Mouse (Mus musculus) heart, adult 11 months (tissue): Measurements from ENCODE around the gene Ints1.

Source experiments
- DNase-seq: peaks from one replicate; pipeline ENCODE4 v3.0.0; 2022

Ints1 gene

DNA sequence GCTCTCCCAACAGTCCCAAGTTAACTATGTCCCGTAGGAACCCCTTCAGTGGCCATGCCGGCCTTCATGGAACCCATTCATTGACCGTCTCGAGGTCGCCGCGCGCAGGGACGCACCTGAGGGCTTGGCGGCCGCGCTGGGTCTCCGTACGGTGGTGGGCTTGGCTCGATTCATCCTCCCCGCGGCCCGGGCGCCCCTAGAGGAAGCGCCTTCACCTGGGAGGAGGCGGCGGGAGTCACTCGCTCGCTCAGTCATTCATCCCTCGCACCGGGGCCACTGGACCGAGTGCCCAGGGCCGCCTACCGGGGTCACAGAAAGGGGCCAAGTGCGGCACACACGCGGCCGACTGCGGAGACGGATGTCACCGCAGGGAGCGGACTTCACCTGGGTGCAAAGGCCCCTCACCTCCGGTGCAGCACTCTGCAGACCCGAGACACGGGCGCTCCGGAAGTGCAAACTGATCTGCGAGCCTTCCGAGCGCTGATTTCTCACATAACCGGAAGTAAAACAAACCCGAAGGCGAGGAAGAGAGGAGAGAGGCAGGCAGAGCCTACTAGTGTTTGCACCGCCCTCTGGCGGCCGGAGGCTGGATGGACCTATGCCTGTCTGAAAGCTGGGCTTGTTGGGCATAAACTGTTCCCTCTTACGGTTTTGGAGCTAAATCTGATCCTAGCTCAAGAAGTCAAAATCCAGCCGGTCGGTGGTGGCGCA is at the start of gene Ints1:
Gene Ints1, minus strand, starts transcription at position 459 of the 711 bp plus-strand sequence.
- peak; percentile 99 for DNase-seq

DNA sequence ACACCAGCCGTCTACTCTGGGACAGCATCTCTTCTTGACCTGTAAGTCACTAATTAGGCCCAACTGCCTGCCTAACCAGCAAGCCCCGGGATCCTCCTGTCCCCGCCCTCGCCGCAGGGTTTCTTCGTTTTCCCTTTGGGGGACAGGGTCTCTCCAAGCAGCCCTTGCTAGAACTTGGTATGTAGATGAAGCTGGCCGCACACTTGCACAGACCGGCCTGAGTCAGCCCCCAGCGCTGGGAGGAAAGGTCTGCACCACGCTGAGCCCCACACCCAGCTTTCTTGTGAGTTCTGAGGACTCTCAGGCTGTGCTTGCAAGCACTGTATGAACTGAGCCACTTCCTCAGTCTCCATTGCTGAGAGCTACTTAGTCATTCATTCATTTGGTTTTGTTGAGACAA is 49.1 kb upstream of the Ints1 start:
- no peak for DNase-seq

DNA sequence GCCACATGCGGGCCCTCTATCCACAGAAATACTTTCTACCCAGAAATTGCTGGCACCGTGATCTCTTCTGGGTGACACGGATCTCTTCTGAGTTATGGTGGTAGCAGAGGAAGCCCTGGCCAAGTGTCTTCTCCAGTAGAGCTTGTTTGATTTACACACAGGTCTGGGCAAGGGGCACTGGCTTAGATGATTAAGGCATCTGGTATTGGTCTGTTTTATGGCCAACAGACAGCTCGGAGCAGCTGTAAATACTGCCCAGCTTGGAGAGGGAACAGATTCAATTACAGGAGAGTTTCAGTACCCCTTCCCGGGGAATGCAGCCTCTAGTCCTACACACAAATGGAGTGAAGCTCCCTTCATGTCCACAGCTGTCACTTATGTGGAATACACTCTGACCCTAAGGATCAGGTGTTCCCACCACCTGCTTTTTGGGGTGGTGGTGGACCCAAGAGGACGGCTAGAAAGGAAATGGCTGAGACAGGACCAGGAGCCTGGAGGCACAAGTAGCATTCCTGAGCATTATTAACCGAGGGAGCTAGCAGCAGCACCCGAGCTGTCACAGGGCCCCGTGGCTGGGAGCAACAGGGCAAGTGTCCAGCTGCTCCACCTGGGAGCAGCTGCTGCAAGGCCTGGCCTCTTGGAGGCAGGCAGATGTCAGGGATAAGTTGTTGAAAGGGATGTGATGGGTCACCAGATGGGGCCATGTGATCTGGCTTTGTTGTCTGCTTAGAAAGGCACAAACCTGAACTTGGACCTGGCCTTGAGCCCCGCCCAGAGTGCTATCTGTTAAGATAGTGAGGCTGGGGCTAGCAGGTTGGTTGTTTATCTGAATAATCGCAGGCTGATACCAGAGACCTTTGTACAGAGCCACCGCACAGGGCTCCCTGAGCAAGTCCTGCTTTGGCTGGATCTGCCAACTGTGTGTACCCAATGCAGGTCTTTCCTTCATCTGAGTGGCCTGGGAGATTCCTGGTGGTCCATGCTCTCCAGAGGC is 46.3 kb upstream of the Ints1 start:
- DNase-seq, result no peak

DNA sequence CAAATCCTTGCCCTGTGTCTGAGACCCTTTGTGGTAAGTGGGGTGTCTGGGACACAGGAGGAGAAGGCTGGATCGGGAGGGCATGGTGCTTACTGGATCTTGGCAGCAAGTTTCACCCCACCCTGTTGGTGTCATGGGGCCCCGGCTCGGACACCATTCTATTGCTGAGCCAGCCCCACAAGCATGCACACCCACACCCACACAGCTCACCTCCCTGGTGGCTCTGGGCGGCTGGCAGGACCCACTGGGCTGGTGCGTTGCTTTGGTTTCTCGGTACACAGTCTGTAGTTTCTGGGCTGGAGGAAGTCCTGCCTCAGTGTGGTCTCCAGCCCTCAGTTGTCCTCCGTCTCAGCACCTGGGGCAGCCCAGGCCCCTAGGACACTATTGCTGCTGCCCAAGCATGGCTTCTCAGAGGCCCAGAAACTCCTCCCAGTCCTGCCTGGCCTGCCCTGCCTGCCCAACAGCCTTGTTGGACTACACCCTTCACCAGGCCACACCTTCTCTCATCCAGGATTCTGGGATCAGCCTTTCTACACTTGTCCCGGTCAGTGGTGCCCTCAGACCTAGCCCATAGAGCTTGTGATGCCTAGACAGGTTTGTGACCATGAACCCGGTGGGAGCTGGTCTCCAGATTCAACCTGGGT is 44.2 kb upstream of the Ints1 start, which contains the start of gene Tmem184a:
Gene Tmem184a, minus strand, starts transcription at position 380 of the 644 bp plus-strand sequence.
- DNase-seq, result no peak

DNA sequence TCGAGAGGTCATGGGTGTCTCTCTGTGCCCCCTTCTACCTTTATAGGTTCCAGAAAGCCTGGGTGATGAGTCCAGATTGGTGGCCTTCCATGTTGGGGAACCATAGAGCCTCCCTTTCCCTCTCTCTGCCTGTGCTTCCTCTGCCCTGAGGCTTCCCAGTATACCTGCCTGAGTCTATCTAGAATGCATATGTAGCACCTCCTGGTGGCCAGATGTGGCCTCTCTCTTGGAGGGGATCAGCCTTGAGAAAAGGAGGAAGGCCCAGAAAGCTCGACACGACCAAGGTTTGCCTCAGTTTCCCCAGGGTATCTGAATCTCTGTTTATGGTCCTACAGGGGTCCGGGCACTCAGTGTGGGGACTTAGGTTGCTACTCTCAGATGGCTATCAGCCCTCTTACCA is 43.3 kb upstream of the Ints1 start:
- peak; percentile 92 for DNase-seq

DNA sequence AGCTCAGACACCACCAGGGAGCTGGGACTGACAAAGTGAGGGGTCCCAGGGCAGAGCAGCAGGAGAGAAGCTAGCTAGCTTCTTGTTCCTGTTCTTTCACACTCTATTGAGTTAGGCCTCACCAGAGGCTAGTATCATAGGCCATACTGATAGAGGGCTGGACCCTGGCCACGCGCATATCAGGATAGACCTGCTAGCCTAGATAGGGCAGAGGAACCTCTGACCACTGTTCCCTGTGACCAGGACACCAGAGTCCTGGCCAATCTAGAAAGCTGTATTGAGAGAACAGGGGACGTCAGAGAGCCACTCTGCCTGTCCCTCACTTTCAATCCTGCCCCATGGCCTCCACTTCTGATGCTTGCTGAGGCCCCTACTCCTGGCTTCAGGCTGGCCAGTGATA is 42.6 kb upstream of the Ints1 start:
- DNase-seq, result no peak

DNA sequence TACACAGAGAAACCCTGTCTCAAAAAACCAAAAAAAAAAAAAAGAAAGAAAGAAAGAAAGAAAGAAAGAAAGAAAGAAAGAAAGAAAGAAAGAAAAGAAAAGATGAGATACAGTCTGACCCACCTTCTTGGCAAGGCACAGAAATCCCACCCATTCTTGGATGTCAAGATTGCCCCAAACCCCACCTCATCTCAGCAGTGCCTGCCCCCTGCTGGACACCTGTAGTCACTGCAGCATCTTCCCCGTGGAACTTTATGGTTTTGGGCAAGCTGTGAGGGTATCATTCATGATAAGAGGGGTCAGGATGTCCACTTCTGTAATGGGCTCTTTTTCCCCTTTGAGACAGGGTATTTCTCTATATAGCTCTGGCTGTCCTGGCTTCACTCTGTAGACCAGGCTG is 41.8 kb upstream of the Ints1 start:
- DNase-seq, result no peak

DNA sequence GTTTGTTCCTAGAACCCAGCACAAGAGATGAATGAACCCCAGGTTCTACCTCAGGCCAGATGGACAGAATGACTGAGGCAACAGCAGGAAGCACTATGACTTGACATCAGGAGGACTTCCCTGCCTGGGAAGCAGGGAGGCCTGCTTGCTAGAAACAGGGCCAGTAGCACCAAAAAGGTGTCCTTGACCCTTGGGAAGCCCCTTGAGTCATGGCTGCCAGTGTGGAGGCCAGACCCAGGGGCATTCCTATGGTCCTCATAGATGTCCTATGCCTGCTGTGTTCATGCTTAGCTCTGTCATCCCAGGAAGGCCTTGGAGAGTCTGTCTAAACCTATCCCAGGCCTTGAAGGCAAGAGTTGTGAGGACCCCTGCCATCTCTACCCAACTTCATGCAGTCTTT is 41.0 kb upstream of the Ints1 start:
- DNase-seq, result no peak

DNA sequence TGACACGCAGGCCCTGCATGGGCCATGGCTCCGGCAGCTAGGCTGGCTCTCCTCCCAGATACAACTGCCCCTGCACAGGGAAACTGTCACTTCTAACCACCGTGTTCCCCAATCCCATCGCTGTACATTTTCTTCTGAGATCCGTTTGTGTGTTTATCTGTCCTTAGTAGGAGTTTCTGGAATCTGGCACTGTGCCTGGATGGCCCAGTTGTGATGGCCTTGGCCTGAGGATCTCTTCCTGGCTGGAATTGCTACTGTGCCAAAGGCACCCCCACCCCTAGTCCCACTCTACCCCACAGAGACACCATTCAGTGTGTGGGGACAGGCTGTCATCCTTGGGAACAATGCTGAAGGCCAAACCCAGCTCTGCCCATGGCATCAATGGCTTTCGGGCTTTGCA is 40.5 kb upstream of the Ints1 start:
- peak; percentile 82 for DNase-seq

DNA sequence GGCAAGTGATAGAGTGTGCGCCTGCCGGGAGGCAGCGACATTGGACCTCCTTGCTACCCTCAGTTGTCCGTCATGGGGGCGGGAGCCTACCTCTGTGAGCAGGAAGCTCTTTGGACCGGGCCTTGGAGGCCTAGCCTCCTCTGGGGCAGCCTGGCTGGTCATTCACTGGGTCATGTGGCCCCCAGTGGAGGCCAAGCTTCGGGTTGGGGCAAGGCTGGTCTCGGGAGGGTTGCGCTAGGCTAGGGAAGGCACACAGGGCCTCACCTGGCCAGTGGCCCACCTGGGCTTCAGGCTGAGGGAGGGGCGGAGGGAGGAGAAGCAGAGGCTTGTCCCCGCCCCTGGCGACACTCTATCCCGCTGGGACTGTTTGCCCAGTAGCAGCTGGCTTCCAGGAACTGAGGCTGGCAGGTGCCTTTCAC is 38.5 kb upstream of the Ints1 start:
- peak; percentile 87 for DNase-seq

DNA sequence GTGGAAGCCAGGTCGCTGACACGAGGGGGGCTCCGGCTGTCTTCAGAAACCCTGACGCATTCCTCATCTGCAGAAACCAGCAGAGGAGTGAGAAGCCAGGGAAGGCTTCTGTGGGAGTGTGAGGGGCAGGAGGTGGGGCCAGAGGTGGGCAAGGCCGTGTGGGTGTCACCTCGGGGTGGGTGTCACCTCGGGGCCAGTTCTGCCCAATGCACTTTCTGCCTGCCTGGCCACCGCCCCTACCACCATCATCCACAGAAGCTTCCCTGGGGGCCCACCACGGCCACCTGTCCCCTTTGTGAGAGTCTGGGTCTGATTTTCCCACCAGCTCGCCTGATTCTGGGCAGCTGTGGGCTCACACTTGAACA is 37.6 kb upstream of the Ints1 start:
- peak; percentile 86 for DNase-seq

DNA sequence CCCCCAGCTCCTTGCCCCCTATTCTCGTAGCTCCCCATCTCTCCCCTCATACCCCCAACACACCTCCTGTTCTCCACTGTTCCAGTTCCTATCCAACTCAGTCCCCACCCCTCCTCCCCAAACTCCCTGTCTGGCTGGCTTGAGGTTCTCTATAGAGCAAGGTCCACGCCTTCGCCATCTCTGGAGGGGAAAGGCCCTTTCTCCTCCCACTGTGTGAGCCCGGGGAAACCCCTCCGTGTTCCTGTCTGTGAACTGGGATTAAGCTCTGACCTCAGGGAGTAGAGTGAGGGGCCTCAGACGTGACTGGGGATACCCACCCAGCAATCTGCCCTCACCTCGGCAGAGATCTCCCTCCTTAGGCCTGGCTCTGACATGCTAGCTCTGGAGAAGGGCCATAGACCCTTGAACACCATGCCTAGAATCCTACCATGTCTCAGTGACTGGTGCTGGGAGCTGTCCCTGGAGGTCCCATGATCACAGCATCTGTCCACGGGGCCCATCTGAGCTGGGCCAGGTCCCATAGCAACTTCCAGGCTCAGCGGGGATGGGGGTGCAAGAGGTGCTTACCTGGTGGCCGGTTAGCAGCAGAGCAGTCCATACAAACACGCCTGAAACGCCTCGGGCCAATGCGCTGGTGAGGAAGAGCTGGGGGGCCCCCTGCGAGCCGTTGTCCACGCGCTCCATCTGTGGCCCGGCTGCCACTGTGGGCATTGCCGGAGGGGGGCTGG is 37.1 kb upstream of the Ints1 start:
- DNase-seq, result peak; percentile 91

DNA sequence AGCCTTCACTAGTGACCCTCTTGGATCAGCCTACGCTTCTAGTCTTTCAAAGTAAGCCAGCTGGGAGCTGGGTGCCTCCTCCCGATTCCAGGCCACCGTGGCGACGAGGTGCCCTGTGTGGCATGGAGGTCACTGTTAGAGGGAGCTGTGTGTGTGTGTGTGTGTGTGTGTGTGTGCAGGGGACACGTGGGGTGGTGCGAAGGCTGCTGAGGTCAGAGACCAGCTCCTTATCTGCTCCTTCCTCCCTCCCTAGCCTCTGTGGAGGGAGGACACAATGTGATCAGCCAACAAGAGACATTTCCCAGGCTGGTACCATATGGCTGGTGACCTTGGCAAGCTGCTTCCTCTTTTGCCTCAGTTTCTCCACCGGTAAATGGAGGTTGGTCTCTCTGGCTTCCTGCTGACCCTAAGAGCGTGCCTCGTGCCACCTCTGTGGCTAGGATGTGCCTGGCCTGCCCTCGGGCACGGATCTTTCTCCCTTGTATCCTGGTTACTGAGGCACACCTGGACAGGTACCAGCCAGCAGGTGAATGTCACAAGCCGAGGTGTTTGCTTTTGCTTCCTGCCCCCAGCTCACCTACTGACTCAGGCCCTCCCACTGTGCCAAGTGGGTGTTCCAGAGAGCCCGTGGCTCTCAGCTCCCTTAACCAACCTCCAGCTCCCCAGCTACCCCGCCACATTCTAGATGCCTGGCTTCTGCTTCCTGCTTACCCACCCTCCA is 36.4 kb upstream of the Ints1 start:
- peak; percentile 87 for DNase-seq

DNA sequence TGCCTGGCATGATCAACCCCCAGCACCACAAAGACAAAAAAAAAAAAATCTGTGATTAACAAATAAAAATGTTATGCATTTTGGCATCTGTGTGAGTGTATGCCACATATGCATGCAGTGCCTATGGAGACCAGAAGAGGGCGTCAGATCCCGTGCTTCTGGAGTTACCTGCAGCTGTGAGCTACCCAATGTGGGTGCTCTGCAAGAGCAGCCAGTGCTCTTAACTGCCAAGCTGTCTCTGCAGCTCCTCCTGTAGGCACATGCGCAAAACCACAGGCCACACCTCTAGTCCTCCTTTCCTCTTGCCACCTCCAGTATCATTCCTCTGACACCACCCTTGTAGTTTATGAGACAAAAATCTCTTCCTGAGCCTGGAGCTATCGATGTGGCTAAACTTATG is 33.9 kb upstream of the Ints1 start:
- DNase-seq, result peak; percentile 74

DNA sequence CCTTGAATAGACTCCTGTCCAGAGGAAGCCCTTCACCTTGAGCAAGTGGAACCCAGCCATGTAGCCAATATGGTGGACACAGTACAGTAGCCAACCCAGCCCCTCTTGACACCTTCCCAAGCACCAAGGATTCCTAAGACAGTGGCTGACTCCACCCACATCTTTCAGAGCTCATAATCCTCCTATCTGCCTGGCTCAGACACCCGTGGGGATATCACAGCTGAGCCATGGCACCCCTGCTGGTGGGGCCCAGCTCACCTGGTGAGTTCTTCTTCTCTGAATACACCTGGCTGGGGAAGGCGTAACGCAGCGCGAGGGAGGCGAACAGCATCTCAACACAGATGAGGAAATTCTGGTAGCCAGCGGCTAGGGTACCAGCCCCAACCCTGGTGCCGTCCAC is 30.4 kb upstream of the Ints1 start:
- DNase-seq, result peak; percentile 89

DNA sequence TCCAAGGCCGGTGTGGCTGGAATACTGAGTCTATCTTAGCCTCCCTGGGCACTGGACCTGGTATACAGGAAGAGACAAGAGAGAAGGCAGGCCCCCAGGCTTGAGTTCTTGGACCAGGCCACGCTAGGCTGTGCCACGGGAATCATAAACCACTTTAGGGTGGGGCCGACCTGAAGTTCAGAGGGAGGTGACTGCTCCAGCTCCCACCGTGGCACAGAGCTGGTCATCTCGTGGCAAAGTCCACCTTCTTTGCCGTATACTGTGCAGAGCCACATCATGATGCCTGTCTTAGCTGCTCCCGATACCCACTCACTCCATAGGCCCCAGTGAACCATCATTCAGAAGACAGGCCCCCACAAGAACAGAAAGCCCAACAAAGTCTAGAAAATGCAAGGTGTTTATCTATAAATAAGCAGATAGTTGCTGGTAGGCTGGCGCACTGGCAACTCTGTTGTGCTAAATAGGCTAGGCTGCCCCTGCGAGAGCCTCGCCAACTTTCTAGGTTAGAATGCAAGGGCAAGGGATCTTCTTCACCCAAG is 29.2 kb upstream of the Ints1 start:
- peak; percentile 84 for DNase-seq

DNA sequence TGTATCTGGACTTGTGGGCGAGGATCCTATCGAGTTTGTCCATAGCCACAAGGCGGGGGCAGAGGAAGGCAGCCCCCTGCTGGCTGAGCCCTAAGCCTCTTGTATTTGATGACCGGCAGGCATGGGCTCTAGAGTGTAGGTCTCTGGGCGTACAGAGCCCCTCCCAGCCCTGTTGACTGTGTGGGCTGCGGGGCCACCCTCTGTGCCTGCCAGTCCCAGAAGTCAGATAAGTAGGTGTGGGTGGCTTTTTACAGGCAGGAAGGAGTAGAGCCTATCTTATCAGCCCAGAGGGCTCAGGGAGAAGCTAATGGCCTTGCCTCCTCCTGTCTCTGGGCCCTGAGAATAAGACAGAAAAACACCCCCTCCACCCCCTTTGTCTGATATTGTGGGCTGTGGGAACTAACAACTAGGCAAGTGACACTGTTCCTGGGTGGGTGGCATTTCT is 28.7 kb upstream of the Ints1 start:
- DNase-seq, result no peak

DNA sequence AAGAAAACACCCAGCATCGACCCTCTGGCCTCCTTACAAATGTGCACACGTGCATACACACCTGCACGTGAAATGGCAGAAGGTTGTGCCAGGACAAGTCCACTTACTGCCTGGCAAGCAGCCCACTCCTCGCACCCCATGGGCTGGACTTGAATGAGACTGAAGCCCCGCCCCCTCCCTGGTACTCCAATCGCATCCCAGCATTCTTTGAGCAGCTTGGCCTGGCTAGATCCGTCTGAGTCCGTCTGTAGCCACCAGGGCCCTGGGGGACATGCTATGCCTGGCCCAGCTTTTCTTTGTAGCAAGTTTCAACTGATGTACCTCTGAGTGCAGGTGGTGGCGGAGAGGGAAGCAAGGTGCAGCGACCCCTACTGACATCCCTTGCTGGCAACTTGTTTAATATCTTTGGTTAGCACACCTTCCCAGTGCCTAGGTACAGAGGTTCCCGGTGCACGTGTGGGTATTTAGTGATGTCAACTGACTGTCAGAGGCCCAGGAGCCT is 28.2 kb upstream of the Ints1 start:
- DNase-seq, result peak; percentile 97

DNA sequence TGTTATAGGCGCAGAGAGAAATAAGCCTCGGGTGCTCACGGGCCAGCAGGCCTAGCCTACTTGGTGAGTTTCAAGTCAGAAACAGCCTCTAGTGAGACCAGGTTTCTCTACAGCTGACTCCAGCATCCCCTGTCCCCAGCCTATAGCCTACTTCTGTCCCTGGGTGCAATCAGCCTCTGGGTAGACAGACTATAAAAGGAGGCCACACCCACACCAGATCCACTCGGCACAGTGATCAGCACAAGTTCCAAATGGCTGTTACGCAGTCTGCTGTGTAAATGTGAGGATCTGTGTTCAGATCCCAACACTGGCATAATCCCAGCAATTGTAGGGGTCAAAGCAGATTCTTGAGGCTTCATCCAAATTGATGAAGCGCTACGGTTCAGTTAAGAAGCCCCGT is 27.7 kb upstream of the Ints1 start:
- DNase-seq, result peak; percentile 84

DNA sequence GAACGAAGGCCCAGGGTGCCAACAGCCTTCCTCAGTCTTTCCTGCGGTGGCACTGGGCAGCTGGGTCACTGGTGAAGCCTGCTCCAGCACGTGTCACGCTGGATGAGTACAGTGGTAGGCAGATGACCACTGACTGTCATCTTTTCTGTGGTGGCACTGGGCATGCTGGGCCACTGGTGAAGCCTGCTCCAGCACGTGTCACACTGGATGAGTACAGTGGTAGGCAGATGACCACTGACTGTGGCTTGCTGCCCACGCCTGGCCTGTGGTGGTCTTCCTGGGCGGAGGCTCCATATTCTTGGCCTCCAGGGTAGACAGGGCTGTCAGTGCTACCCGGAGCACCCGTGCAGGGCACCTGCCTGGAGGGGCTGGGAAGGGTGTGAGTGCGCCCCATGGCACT is 26.4 kb upstream of the Ints1 start:
- peak; percentile 85 for DNase-seq

DNA sequence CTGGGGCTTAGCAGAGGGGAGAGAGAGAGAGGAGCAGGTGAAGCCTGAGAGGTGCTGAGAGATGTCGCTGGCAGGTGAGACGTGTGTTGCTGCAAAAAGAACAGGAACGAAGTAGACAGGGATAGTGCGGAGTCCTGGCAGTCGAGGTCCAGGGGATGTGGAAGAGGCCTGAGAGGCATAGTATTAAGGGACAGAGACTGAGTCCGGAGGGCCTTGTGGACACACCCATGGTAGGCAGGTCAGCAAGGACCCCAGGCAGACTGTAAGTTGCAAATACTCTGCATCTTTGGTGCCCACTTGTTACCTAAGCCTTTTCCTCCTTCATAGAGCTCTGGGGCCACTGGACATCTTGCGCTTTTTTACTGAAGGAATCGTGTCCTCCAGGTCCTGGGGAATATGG is 25.8 kb upstream of the Ints1 start:
- DNase-seq, result peak; percentile 90
